Mouse (Mus musculus) intestine, postnatal 0 days (tissue): Measurements from ENCODE around the gene Lancl3. TPM values are rescaled to one million over a fixed set of nuclear protein-coding genes. Genes with fewer than 3 reads are reported as not detected.
A peak's percentile ranks its signal among the peaks of the same experiment; 100 is the strongest.

Experiments
- ATAC-seq: fragments of 200-750 bp; cut with Nextera tagmentation; 2 replicates; pipeline ENCODE4 v1.8.0; 2017; ENCODE audit warnings: mild to moderate bottlenecking, moderate TSS enrichment, moderate library complexity
- H3K27ac ChIP-seq: fragments of 300-500 bp; sonication (generic); 2 replicates; pipeline ENCODE4 v1.5.1; 2014; ENCODE audit warnings: mild to moderate bottlenecking, low read depth, low read length, moderate library complexity
- H3K27me3 ChIP-seq: fragments of 300-500 bp; sonication (generic); replicated peaks from 2 replicates; pipeline ENCODE4 v1.6.1; 2014; ENCODE audit warnings: low read length, mixed read lengths; ENCODE audit not compliant: control insufficient read depth, insufficient read depth
- H3K36me3 ChIP-seq: fragments of 300-500 bp; sonication (generic); 2 replicates; pipeline ENCODE4 v1.6.1; 2014; ENCODE audit warnings: mild to moderate bottlenecking, moderate library complexity; ENCODE audit not compliant: control insufficient read depth, insufficient read depth
- H3K4me1 ChIP-seq: fragments of 300-500 bp; sonication (generic); replicated peaks from 2 replicates; pipeline ENCODE4 v1.6.1; 2014; ENCODE audit warnings: antibody characterized with exemption, low read length, mixed read lengths; ENCODE audit not compliant: control insufficient read depth, insufficient read depth
- H3K4me2 ChIP-seq: fragments of 300-500 bp; sonication (generic); replicated peaks from 2 replicates; pipeline ENCODE4 v1.6.1; 2014; ENCODE audit warnings: low read depth, mild to moderate bottlenecking, moderate library complexity
- H3K4me3 ChIP-seq: fragments of 300-500 bp; sonication (generic); 2 replicates; pipeline ENCODE4 v1.5.1; 2014; ENCODE audit warnings: low read depth, low read length
- H3K9ac ChIP-seq: fragments of 300-500 bp; sonication (generic); 2 replicates; pipeline ENCODE4 v1.6.1; 2014; ENCODE audit warnings: mild to moderate bottlenecking, low read depth, low read length
- H3K9me3 ChIP-seq: fragments of 300-500 bp; sonication (generic); 2 replicates; pipeline ENCODE4 v1.6.1; 2016; ENCODE audit warnings: mixed run types; ENCODE audit not compliant: control insufficient read depth
- CTCF ChIP-seq: sonication (generic); IDR thresholded peaks from 2 replicates; pipeline ENCODE4 v1.5.1; 2016; ENCODE audit warnings: low read depth, mild to moderate bottlenecking, control low read depth, antibody characterized with exemption, moderate library complexity
- WGBS: fragments of 180-500 bp; shearing (Covaris S2); extraction: QIAGEN DNeasy Blood & Tissue Kit; methylation state at CpG from one replicate; pipeline ENCODE4 v1.1.7; 2014; 5-methylcytosine and 5-hydroxymethylcytosine counted together
- polyA plus RNA-seq: library from polyadenylated mRNA; unstranded; fragments of >200 nt; fragmentation: Nextera tagmentation; extraction: Ambion mirVana; gene quantifications from 2 replicates; pipeline ENCODE4 v1.2.1, GENCODE M21; 2015

Lancl3 gene
- polyA plus RNA-seq, 1 experiment from 2014 or later: 0.46 TPM

DNA sequence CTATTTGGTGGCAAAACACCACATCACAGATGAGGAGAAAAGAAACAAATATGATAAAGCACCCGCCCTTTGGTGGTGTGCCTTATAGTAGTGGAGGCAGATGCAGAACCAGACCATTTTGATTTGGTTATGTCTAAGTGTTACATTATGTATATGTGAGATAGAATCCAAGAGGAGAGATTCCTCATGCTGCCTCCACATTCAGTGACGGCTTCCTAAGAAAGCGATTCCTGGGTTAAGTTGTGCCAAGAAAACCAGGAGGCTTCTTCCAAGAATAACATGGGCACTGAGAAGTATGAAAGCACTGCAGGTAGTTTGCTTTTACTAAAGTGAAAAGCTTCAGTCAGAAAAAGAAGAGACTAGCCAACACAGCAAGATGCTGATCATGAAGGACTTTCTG, 55.2 kb downstream of the Lancl3 start:
- no peak for TF ChIP-seq CTCF
- ATAC-seq: no peak
- Histone ChIP-seq H3K36me3 (no peaks in the 10 kb centered on the region), H3K27me3 (no peaks in the 10 kb centered on the region), H3K9ac (no peak overlapping the region), H3K4me3 (no peak overlapping the region), H3K4me2 (no peak overlapping the region), H3K27ac (no peak overlapping the region), H3K4me1 (no peaks in the 10 kb centered on the region), H3K9me3 (no peaks in the 10 kb centered on the region)
- WGBS: 89% methylated on average over 3 of the region's 3 CpGs

DNA sequence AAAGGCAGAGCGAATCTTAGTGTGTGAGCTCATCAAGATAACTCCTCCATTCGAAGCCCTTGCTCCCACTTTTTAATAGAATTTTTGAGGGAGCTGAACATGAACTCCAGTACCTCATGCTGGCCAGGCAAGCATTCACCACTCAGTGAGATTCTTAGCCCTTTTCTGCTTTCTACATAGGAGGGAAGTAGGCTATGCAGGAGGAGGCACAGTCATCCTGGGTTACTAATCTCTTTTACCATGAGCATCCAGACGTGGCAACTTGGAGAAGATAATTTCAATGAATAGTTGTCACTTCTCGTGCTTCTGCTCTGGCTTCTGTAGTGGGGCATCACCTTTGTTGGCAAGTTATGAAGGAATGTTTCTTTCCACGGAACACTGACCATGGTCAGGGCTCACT, 57.1 kb downstream of the Lancl3 start, which contains the start of gene Gm14862:
Gene Gm14862, minus strand, starts transcription at position 134 of the 400 bp plus-strand sequence.
- no peak for ATAC-seq
- H3K9ac ChIP-seq: no peak within 1 kb of the TSS
- H3K4me3 ChIP-seq: no peak within 1 kb of the TSS
- WGBS: 82% methylated on average over 5 of the region's 5 CpGs
- H3K4me1 ChIP-seq: no peaks in the 10 kb centered on the region
- no peak within 1 kb of the TSS for H3K4me2 ChIP-seq
- H3K36me3 ChIP-seq: no peaks in the 10 kb centered on the region
- TF ChIP-seq CTCF: no peak
- H3K9me3 ChIP-seq: no peaks in the 10 kb centered on the region
- no peak within 1 kb of the TSS for H3K27ac ChIP-seq
- no peaks in the 10 kb centered on the region for H3K27me3 ChIP-seq

DNA sequence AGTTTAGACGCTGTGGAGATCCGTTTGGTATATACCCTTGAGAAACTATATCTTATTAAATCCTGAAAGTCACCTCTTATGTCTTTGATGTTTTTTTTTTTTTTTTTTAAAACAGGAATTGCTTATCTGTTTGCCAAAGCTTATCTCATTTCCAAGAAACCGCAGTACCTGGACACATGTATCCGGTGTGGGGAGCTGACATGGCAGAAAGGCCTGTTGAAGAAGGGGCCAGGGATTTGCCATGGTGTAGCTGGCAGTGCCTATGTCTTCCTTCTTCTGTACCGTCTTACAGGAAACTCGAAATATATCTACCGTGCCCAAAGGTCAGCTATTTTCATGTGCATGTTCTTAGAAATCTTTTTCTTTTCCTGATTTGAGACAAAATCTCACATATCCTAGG, 58.1 kb downstream of the Lancl3 start:
- no peak overlapping the region for H3K4me2 ChIP-seq
- no peak overlapping the region for H3K4me3 ChIP-seq
- H3K27ac ChIP-seq: no peak overlapping the region
- H3K36me3 ChIP-seq: no peaks in the 10 kb centered on the region
- TF ChIP-seq CTCF: no peak
- ATAC-seq: no peak
- H3K4me1 ChIP-seq: no peaks in the 10 kb centered on the region
- WGBS: 68% methylated on average over 7 of the region's 7 CpGs
- no peaks in the 10 kb centered on the region for H3K27me3 ChIP-seq
- no peaks in the 10 kb centered on the region for H3K9me3 ChIP-seq
- no peak overlapping the region for H3K9ac ChIP-seq

DNA sequence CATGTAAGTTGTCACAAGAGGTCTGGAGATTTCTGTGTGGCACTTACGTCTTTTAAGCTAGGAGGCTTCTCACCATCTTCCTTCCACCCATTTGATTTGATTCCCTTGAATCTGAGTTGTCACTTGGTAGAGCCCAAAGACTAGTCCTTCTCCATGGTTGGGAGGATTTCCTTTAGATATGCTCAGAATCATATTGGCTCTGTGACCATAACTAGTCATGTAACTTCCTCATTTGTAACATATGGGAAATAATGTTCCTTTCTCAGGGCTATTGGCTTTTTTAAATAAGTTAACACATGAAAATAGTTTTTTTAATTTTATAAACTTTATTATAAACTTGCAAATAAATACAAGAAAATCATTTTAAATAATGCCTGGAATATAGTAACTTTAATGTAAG, 59.6 kb downstream of the Lancl3 start:
- ATAC-seq: no peak

DNA sequence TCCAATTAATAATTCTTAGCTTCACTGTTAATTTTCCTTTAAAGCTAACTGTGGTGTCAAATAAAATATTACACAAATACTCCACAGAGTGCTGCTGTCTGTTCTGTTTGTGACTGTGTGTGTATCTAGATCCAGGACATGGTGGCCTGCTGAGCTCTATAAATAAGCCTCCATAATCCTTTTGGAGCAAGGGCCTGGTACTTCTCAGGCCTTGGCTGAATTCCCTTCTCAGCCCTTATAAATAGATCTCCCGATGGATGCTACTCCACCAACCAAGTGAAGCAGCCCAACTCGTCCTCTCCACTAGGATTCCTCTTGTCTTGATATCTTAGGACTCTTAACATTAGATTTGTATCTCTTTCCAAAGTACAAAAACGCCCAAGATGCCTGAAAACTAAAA, 71.4 kb downstream of the Lancl3 start:
- no peak overlapping the region for H3K9ac ChIP-seq
- 64% methylated on average over 3 of the region's 3 CpGs for WGBS
- no peaks in the 10 kb centered on the region for H3K27me3 ChIP-seq
- no peaks in the 10 kb centered on the region for H3K36me3 ChIP-seq
- no peak for ATAC-seq
- no peaks in the 10 kb centered on the region for H3K9me3 ChIP-seq
- no peak overlapping the region for H3K4me3 ChIP-seq
- H3K27ac ChIP-seq: no peak overlapping the region
- no peaks in the 10 kb centered on the region for H3K4me1 ChIP-seq
- H3K4me2 ChIP-seq: no peak overlapping the region
- no peak for TF ChIP-seq CTCF

More for the DNA sequence above, 59.6 kb downstream of the Lancl3 start:
- TF ChIP-seq CTCF: no peak
- Histone ChIP-seq H3K27ac (no peak overlapping the region), H3K4me3 (no peak overlapping the region), H3K4me1 (no peaks in the 10 kb centered on the region), H3K4me2 (no peak overlapping the region), H3K9me3 (no peaks in the 10 kb centered on the region), H3K9ac (no peak overlapping the region), H3K27me3 (no peaks in the 10 kb centered on the region), H3K36me3 (no peaks in the 10 kb centered on the region)
- WGBS: 71% methylated on average over 1 of the region's 1 CpGs

DNA sequence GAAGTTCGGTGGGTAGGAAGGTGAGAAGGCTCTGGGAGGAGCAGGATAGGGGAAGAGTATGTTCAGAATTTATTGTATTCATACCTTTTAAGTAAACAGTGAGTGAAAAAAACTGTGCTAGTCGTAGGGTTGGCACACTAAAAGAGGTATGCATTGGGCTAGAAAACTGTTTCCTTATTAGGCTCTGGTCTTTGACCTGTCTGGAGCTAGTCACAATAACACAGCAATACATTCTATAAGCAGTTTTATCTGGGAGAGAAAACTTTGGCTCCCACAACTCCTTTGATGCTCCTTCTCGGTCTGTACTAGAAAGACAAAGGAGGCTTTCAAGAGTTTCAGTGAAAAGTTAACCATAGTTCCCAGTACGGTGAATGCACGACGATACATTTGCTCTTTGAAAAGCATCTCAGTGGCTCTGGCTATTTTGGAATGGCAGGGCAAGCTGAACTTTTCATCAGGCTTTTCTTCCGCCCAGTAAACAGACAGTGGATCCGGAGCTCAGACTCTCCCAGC, 72.3 kb downstream of the Lancl3 start:
- 24% methylated on average over 8 of the region's 8 CpGs for WGBS
- no peaks in the 10 kb centered on the region for H3K9me3 ChIP-seq
- peak overlapping the region; percentile 62; the same call in 1 of the 2 replicates for H3K9ac ChIP-seq
- peak overlapping the region; percentile 61 for H3K4me2 ChIP-seq
- no peaks in the 10 kb centered on the region for H3K4me1 ChIP-seq
- peak overlapping the region; percentile 55 for H3K4me3 ChIP-seq
- peak overlapping the region; percentile 86 for H3K27ac ChIP-seq
- H3K36me3 ChIP-seq: no peaks in the 10 kb centered on the region
- no peaks in the 10 kb centered on the region for H3K27me3 ChIP-seq
- TF ChIP-seq CTCF: no peak
- ATAC-seq: peak; percentile 80
